26 mouse cellular contexts compared by ENCODE assay signal in genomic region chr10:24950223-24950622, GRCm38 (mm10). TPM values are rescaled to one million over a fixed set of nuclear protein-coding genes. Genes with fewer than 3 reads are reported as not detected.
DNase-seq lines count a peak whose midpoint lies in the region; ATAC-seq and TF ChIP-seq lines count a peak whose summit lies in the region.
"Had no signal": no experiment of that assay in that cellular context is flagged by ENCODE, and none has a peak within 500 bp of the region (broad histone marks: within the 10 kb centered on the region; RNA-seq: fewer than 3 reads in every experiment).

No protein-coding gene starts in this region.

- H3K79me2 ChIP-seq in liver, adult 2 months (ENCODE audit: control insufficient read depth, insufficient read depth, low read length), result no peaks in the 10 kb centered on the region
- no peaks in the 10 kb centered on the region for H3K79me2 ChIP-seq in MEL (ENCODE audit: control insufficient read depth, insufficient read depth, low read length, poor library complexity)

- no peaks in the 10 kb centered on the region for H3K27me3 ChIP-seq in liver, adult 2 months (ENCODE audit: control insufficient read depth, insufficient read depth, low read length)
- H3K27me3 ChIP-seq in liver, embryonic 11.5 days (replicated peaks; ENCODE audit: control insufficient read depth, insufficient read depth, low read length), result no peaks in the 10 kb centered on the region
- H3K27me3 ChIP-seq in MEL (ENCODE audit: control insufficient read depth in 1 of 2, insufficient read depth in 2 of 2, low read length in 2 of 2), result no peaks in the 10 kb centered on the region
- H3K27me3 ChIP-seq in megakaryocyte, embryonic 14.5 days (replicated peaks), result no peaks in the 10 kb centered on the region
- H3K27me3 ChIP-seq in cerebellum, adult 2 months (ENCODE audit: control insufficient read depth, insufficient read depth, low read length), result no peaks in the 10 kb centered on the region
- H3K27me3 ChIP-seq: hindbrain, embryonic 12.5 days; hindbrain, embryonic 15.5 days had no signal

- no peak for TF ChIP-seq RAD21 in MEL (IDR thresholded peaks at IDR 0.05; ENCODE audit: low read depth, low read length)

- no peak for TF ChIP-seq CTCF in liver, adult 2 months (IDR thresholded peaks at IDR 0.05; ENCODE audit: low read depth, low read length)
- TF ChIP-seq CTCF in MEL (IDR thresholded peaks at IDR 0.05 in 2 of 3, conservative IDR thresholded peaks at IDR 0.05 in 1 of 3; ENCODE audit: control insufficient read depth in 1 of 3, insufficient read depth in 1 of 3, low read depth in 2 of 3, low read length in 3 of 3, poor library complexity in 1 of 3, severe bottlenecking in 1 of 3), result no peak
- TF ChIP-seq CTCF in cerebellum, adult 2 months (IDR thresholded peaks at IDR 0.05; ENCODE audit: borderline replicate concordance, insufficient read depth, low read depth, low read length), result no peak

- TF ChIP-seq POLR2A in liver, adult 2 months (IDR thresholded peaks at IDR 0.05; ENCODE audit: extremely low read depth, insufficient read depth, low read length), result no peak
- TF ChIP-seq POLR2A in MEL (IDR thresholded peaks at IDR 0.05; ENCODE audit: control insufficient read depth in 1 of 2, insufficient read depth in 1 of 2, low read depth in 1 of 2, low read length in 2 of 2, poor library complexity in 1 of 2), result no peak
- no peak for TF ChIP-seq POLR2A in cerebellum, adult 2 months (IDR thresholded peaks at IDR 0.05; ENCODE audit: borderline replicate concordance, insufficient read depth, low read length)

- no peak overlapping the region for H3K4me2 ChIP-seq in liver, embryonic 11.5 days
- H3K4me2 ChIP-seq: heart, embryonic 13.5 days; hindbrain, embryonic 12.5 days; hindbrain, embryonic 15.5 days had no signal

- H3K27ac ChIP-seq in liver, adult 2 months (replicated peaks; ENCODE audit: insufficient read depth, low read depth, low read length), result peak overlapping the region; percentile 53
- H3K27ac ChIP-seq in liver, embryonic 11.5 days (ENCODE audit: low read depth, low read length), result no peak overlapping the region
- H3K27ac ChIP-seq in MEL (ENCODE audit: control insufficient read depth, low read depth, low read length), result no peak overlapping the region
- no peak overlapping the region for H3K27ac ChIP-seq in cerebellum, adult 2 months (ENCODE audit: insufficient read depth, low read length)
- H3K27ac ChIP-seq: gastrocnemius, adult 2 months; heart, embryonic 10.5 days; heart, embryonic 13.5 days; hindbrain, embryonic 12.5 days; hindbrain, embryonic 15.5 days had no signal

- no peak overlapping the region for H3K9ac ChIP-seq in liver, adult 2 months (ENCODE audit: low read depth, low read length)
- H3K9ac ChIP-seq in liver, embryonic 11.5 days (ENCODE audit: low read depth, low read length), result no peak overlapping the region
- no peak overlapping the region for H3K9ac ChIP-seq in MEL (ENCODE audit: control insufficient read depth, low read depth, low read length, poor library complexity, severe bottlenecking)
- H3K9ac ChIP-seq: forebrain, postnatal 0 days; heart, embryonic 13.5 days; hindbrain, embryonic 12.5 days; hindbrain, embryonic 15.5 days had no signal

- H3K36me3 ChIP-seq in liver, adult 2 months (ENCODE audit: control insufficient read depth, insufficient read depth, low read length), result no peaks in the 10 kb centered on the region
- H3K36me3 ChIP-seq in liver, embryonic 11.5 days (ENCODE audit: control insufficient read depth, insufficient read depth, low read length), result no peaks in the 10 kb centered on the region
- peaks cover 0 to 5% of the 10 kb centered on the region in 2 experiments; a peak in 2 of 4 replicates for H3K36me3 ChIP-seq in MEL (ENCODE audit: control insufficient read depth in 1 of 2, insufficient read depth in 2 of 2, low read length in 2 of 2)
- no peaks in the 10 kb centered on the region for H3K36me3 ChIP-seq in megakaryocyte, embryonic 14.5 days (replicated peaks; ENCODE audit: low read length)
- H3K36me3 ChIP-seq: heart, embryonic 10.5 days; heart, embryonic 13.5 days; hindbrain, embryonic 12.5 days; hindbrain, embryonic 15.5 days had no signal

- no peak overlapping the region for H3K4me3 ChIP-seq in liver, adult 2 months (ENCODE audit: insufficient read depth, low read depth, low read length)
- no peak overlapping the region for H3K4me3 ChIP-seq in liver, embryonic 11.5 days (ENCODE audit: low read depth, low read length)
- H3K4me3 ChIP-seq in MEL (ENCODE audit: control insufficient read depth in 1 of 2, insufficient read depth in 1 of 2, low read depth in 2 of 2, low read length in 2 of 2), result no peak overlapping the region
- peak overlapping the region; percentile 25 for H3K4me3 ChIP-seq in megakaryocyte, embryonic 14.5 days (replicated peaks)
- H3K4me3 ChIP-seq in cerebellum, adult 2 months (replicated peaks; ENCODE audit: insufficient read depth, low read depth, low read length), result no peak overlapping the region
- H3K4me3 ChIP-seq: gastrocnemius, adult 2 months; heart, embryonic 10.5 days; heart, embryonic 13.5 days; hindbrain, embryonic 12.5 days; hindbrain, embryonic 15.5 days had no signal

- ATAC-seq in liver, embryonic 11.5 days (replicated peaks; ENCODE audit: low FRiP score), result no peak
- ATAC-seq in granulocyte monocyte progenitor cell, adult 5-6 weeks (replicated peaks; ENCODE audit: poor library complexity, severe bottlenecking), result peak; percentile 75
- no peak for ATAC-seq in inflammation-experienced regulatory T-cells, adult 6 months
- ATAC-seq: forebrain, embryonic 14.5 days; forebrain, postnatal 0 days; Patski had no signal

- H3K4me1 ChIP-seq in liver, adult 2 months (ENCODE audit: control insufficient read depth, insufficient read depth, low read length), result peaks cover 29% of the 10 kb centered on the region
- no peaks in the 10 kb centered on the region for H3K4me1 ChIP-seq in liver, embryonic 11.5 days (replicated peaks; ENCODE audit: control insufficient read depth, insufficient read depth, low read length)
- peaks cover 5 to 18% of the 10 kb centered on the region in 2 experiments; a peak in 3 of 4 replicates for H3K4me1 ChIP-seq in MEL (ENCODE audit: control insufficient read depth in 1 of 2, insufficient read depth in 2 of 2, low read length in 2 of 2)
- peaks cover 9% of the 10 kb centered on the region for H3K4me1 ChIP-seq in megakaryocyte, embryonic 14.5 days
- no peaks in the 10 kb centered on the region for H3K4me1 ChIP-seq in cerebellum, adult 2 months (ENCODE audit: control insufficient read depth, insufficient read depth, low read length)
- H3K4me1 ChIP-seq: heart, embryonic 10.5 days; heart, embryonic 13.5 days; hindbrain, embryonic 12.5 days; hindbrain, embryonic 15.5 days had no signal

- TF ChIP-seq EP300 in MEL (IDR thresholded peaks at IDR 0.05; ENCODE audit: low read depth in 1 of 2, low read length in 2 of 2), result peak; percentile 14 to 54; a peak in 2 of 4 replicates

- H3K9me3 ChIP-seq in liver, embryonic 11.5 days (ENCODE audit: control insufficient read depth, low read length), result no peaks in the 10 kb centered on the region
- no peaks in the 10 kb centered on the region for H3K9me3 ChIP-seq in MEL (replicated peaks; ENCODE audit: insufficient read depth, low read length)
- no peaks in the 10 kb centered on the region for H3K9me3 ChIP-seq in megakaryocyte, embryonic 14.5 days
- H3K9me3 ChIP-seq: heart, embryonic 10.5 days; heart, embryonic 13.5 days; hindbrain, embryonic 12.5 days; hindbrain, embryonic 15.5 days had no signal

- peak; percentile 50 for DNase-seq in liver, adult 2 months (ENCODE audit: extremely low read depth, low read depth, low spot score)
- DNase-seq in liver, embryonic 11.5 days (ENCODE audit: low spot score), result no peak
- DNase-seq in MEL (ENCODE audit: low read depth, low spot score), result peak; percentile 37
- DNase-seq in spleen, adult 18-20 months, result no peak
- DNase-seq in cerebellum, adult 2 months, result no peak
- DNase-seq: adrenal gland, postnatal 10 days; adrenal gland, postnatal 36 days; cerebellum, adult 11 months; cerebellum, adult 8-10 months; cerebellum, postnatal 10 days; cerebellum, postnatal 36 days; forebrain, postnatal 0 days; gastrocnemius, adult 2 months; gastrocnemius, postnatal 14 days; heart, adult 18-20 months; heart, postnatal 14 days had no signal

- whole genome bisulfite sequencing in liver, adult 2 months, result 44% methylated on average over 4 of the region's 4 CpGs
- WGBS in liver, embryonic 11.5 days, result 65% methylated on average over 4 of the region's 4 CpGs
- WGBS in cerebellum, adult 2 months, result 80% methylated on average over 4 of the region's 4 CpGs

TF ChIP-seq in MEL, 35 proteins besides CTCF, POLR2A, EP300 and RAD21:
- TF ChIP-seq ETS1 (IDR thresholded peaks at IDR 0.05; ENCODE audit: low read depth, low read length), result peak; percentile 18; the same call in 1 of the 2 replicates
- TF ChIP-seq BHLHE40 (IDR thresholded peaks at IDR 0.05; ENCODE audit: borderline replicate concordance, low read depth, low read length), result no peak
TF ChIP-seq in MEL: peak in this region for 1.

RNA-seq across cellular contexts. Expression of gene Arg1, which starts 22.9 kb away (rescaled TPM):
- total RNA-seq in liver, adult 2 months (2014; rRNA removed), result 2,242 and 2,352 TPM in 2 replicates
- 513 and 650 TPM in 2 replicates for polyA plus RNA-seq in liver, adult 2 months (2012; rRNA removed)
- 5.0 and 5.5 TPM in 2 replicates for polyA plus RNA-seq in liver, embryonic 11.5 days (2014; fragmentation: Nextera tagmentation; extraction: Ambion mirVana)
- not detected in 2 replicates for total RNA-seq in MEL (2012; rRNA removed)
- polyA plus RNA-seq in MEL (2012; ENCODE audit: insufficient read depth in 1 of 2, insufficient read length in 2 of 2, low read depth in 1 of 2, low replicate concordance in 2 of 2, missing spikeins in 1 of 2), result under 1 TPM in 1 of 2 experiments, not detected in 1; 0.26 TPM
- total RNA-seq in granulocyte monocyte progenitor cell, adult 5-6 weeks (2014; fragmentation: Nextera tagmentation), result not detected in 2 replicates
- total RNA-seq in granulocyte monocyte progenitor cell, adult 5-6 weeks (2017), result not detected in 2 replicates
- polyA plus RNA-seq in megakaryocyte, embryonic 14.5 days (2012; ENCODE audit: insufficient read depth, low replicate concordance), result 22.8 TPM in 1 of 2 replicates, not detected in the other
- polyA plus RNA-seq in inflammation-experienced regulatory T-cells, adult 6 months (2017; shearing (Covaris generic)), result 1 to 10 TPM; 2.2 to 6.0 (median 3.7) TPM
- 0.82 and 1.00 TPM in 2 replicates for polyA plus RNA-seq in cerebellum, adult 2 months (2012; rRNA removed)
- total RNA-seq: gastrocnemius, adult 2 months; heart, adult 18-20 months; hematopoietic stem cell, adult 5-6 weeks had no signal

Comparison
In these comparisons a context has a peak if more than half of its experiments do, and no peak if none do; other contexts are left out.
1. DNase-seq: peak in liver, adult 2 months (single experiment) and MEL (single experiment); none in liver, embryonic 11.5 days (single experiment), spleen, adult 18-20 months (0 of 2) and cerebellum, adult 2 months (0 of 2).
2. RNA of gene Arg1, which starts 22.9 kb away (polyA plus RNA-seq): 513 to 650 TPM in liver, adult 2 months; 22.8 TPM in megakaryocyte, embryonic 14.5 days, 5.0 to 5.5 TPM in liver, embryonic 11.5 days, 2.2 to 6.0 TPM in inflammation-experienced regulatory T-cells, adult 6 months, 0.82 to 1.00 TPM in cerebellum, adult 2 months and 0.26 TPM in MEL; every median in the first group is over 10 times any median in the second.